ENCODE assay signal across 9 mouse cellular contexts in the genomic region with DNA sequence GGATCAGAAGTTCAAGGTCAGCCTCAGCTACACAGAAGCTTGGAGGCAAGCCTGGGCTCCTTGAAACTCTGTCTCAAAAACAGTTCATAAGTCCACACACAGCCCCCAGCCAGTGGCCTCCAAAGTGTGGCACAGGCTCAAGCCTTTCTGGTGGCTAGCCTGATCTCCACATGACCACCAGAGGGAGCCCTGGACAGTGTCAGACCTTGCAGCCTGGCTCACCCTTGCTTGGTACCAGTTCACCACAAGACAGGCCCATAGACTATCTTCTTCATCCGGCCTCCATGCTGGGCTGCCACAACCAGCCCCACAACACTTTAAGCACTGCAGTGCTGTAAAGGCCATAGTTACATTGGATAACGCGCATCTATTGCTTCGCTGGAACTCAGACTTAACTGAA.
DNase-seq lines count a peak whose midpoint lies in the region; ATAC-seq lines count a peak whose summit lies in the region.
"Had no signal": no experiment of that assay in that cellular context is flagged by ENCODE, and none has a peak within 500 bp of the region (broad histone marks: within the 10 kb centered on the region; RNA-seq: fewer than 3 reads in every experiment).

No protein-coding gene starts in this region.

- DNase-seq in MEL-GATA-1-ER (ENCODE audit: extremely low read depth, low read depth), result peak; percentile 54
- DNase-seq in cerebellum, adult 11-12 months, result peak; percentile 17
- peak; percentile 86 for DNase-seq in hindbrain, embryonic 11.5 days (ENCODE audit: low spot score)
- DNase-seq in layer of hippocampus, postnatal 10 days (ENCODE audit: low spot score in 2 of 2), result peak; percentile 75 to 79
- DNase-seq in lung, postnatal 10 days, result peak; percentile 92
- peak; percentile 50 for DNase-seq in right cerebral cortex, postnatal 25 days
- DNase-seq in urinary bladder, postnatal 4 days (ENCODE audit: low spot score in 2 of 2), result peak; percentile 74 to 86

- no peaks in the 10 kb centered on the region for H3K36me3 ChIP-seq in hindbrain, embryonic 11.5 days (ENCODE audit: control insufficient read depth, insufficient read depth, low read length)

- no peaks in the 10 kb centered on the region for H3K4me1 ChIP-seq in hindbrain, embryonic 11.5 days (replicated peaks; ENCODE audit: control insufficient read depth, insufficient read depth, low read length)

- H3K9ac ChIP-seq in hindbrain, embryonic 11.5 days (ENCODE audit: low read depth, low read length), result no peak overlapping the region

- no peaks in the 10 kb centered on the region for H3K27me3 ChIP-seq in hindbrain, embryonic 11.5 days (ENCODE audit: control insufficient read depth, insufficient read depth, low read length)

- no peak overlapping the region for H3K27ac ChIP-seq in hindbrain, embryonic 11.5 days (ENCODE audit: low read depth, low read length)
- H3K27ac ChIP-seq: macrophage had no signal

- H3K4me2 ChIP-seq in hindbrain, embryonic 11.5 days (replicated peaks; ENCODE audit: low read depth, low read length), result no peak overlapping the region

- peak; percentile 86 for ATAC-seq in frontal cortex, adult (ENCODE audit: low TSS enrichment)
- ATAC-seq in hindbrain, embryonic 11.5 days (ENCODE audit: low FRiP score), result no peak

- H3K4me3 ChIP-seq in hindbrain, embryonic 11.5 days (ENCODE audit: low read depth, low read length), result no peak overlapping the region

- H3K9me3 ChIP-seq in hindbrain, embryonic 11.5 days (ENCODE audit: control insufficient read depth, low read length), result no peaks in the 10 kb centered on the region

- 69% methylated on average over 4 of the region's 4 CpGs for WGBS in hindbrain, embryonic 11.5 days

Comparison
In these comparisons a context has a peak if more than half of its experiments do, and no peak if none do; other contexts are left out.
1. DNase-seq: peak in every context shown above with its lines; median percentile 92 in lung, postnatal 10 days; 86 in hindbrain, embryonic 11.5 days; 80 in urinary bladder, postnatal 4 days; 77 in layer of hippocampus, postnatal 10 days; 54 in MEL-GATA-1-ER; 50 in right cerebral cortex, postnatal 25 days; 17 in cerebellum, adult 11-12 months.